Mouse (Mus musculus): ENCODE measurements around the gene Olfr478. TPM values are rescaled to one million over a fixed set of nuclear protein-coding genes. Genes with fewer than 3 reads are reported as not detected.
"Not testable (repeated sequence)": the region's sequence is repeated elsewhere in the genome, so short reads cannot be mapped to it uniquely, and the experiment has no call there.

Olfr478 gene
- polyA plus RNA-seq (2012; rRNA removed), result not detected in 2 replicates

DNA sequence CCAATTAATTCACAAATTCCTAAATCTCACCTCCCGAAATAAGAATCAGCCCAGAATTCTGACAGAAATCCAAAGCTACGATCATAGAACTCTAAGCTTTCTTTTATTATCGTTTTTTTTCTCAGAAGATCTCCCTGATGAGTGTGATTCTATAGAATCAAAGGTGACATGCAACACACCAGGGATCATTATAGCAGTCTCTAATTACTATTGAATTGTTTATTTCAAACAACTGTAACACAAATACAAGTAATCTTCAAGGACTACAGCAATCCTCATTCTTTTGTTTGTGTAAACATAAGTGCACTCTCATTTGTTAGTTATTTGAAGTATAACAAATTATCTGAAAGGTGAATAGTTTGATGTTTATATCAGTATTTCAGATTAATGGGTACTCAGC lies at the start of gene Olfr478:
Gene Olfr478 (minus strand): TSS at position 101 of the 400 bp plus-strand sequence.
- H3K27me3 ChIP-seq (ENCODE audit: control insufficient read depth, insufficient read depth, low read length), result no peaks in the 10 kb centered on the region
- no peaks in the 10 kb centered on the region for H3K4me1 ChIP-seq (ENCODE audit: control insufficient read depth, insufficient read depth, insufficient read length)
- no peak within 1 kb of the TSS for H3K27ac ChIP-seq (ENCODE audit: insufficient read depth, low read length)
- DNase-seq (ENCODE audit: low read depth in 1 of 2, low spot score in 2 of 2), result no peak
- TF ChIP-seq POLR2A (IDR thresholded peaks at IDR 0.05; ENCODE audit: low read depth, low read length) (no peak), CTCF (IDR thresholded peaks at IDR 0.05; ENCODE audit: extremely low read depth, insufficient read depth, insufficient read length, insufficient replicate concordance) (no peak)
- 81% methylated on average over 3 of the region's 3 CpGs for WGBS
- H3K36me3 ChIP-seq (ENCODE audit: control insufficient read depth, insufficient read depth, low read length), result no peaks in the 10 kb centered on the region
- no peak within 1 kb of the TSS for H3K4me3 ChIP-seq (ENCODE audit: extremely low read depth, insufficient read depth, insufficient read length)

DNA sequence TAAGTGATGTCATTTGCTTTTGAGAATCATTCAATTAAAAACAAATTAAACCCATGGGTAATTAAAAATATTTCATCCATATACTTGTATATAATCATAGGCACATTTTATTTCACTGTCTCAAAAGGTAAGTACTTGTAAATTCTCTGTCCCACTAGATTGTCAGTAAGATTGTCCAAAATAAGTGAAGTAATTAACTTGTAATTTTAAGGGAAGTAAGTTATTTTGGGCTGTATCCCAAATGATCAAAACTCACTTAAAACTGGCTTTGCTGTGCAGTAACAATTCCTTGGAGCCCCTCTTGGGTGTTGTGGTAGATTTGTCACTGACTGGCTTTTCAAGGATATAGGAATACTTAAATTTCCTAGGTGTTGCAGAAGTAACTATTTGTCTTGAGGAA lies 45.8 kb upstream of the Olfr478 start, which contains the start of gene Olfr481:
Gene Olfr481 (plus strand): TSS at position 301 of the 400 bp plus-strand sequence.
- TF ChIP-seq CTCF (IDR thresholded peaks at IDR 0.05; ENCODE audit: extremely low read depth, insufficient read depth, insufficient read length, insufficient replicate concordance) (no peak), POLR2A (IDR thresholded peaks at IDR 0.05; ENCODE audit: low read depth, low read length) (no peak)
- no peak for DNase-seq (ENCODE audit: low read depth in 1 of 2, low spot score in 2 of 2)
- no peaks in the 10 kb centered on the region for H3K27me3 ChIP-seq (ENCODE audit: control insufficient read depth, insufficient read depth, low read length)
- H3K4me1 ChIP-seq (ENCODE audit: control insufficient read depth, insufficient read depth, insufficient read length), result no peaks in the 10 kb centered on the region
- no peaks in the 10 kb centered on the region for H3K36me3 ChIP-seq (ENCODE audit: control insufficient read depth, insufficient read depth, low read length)
- no peak within 1 kb of the TSS for H3K27ac ChIP-seq (ENCODE audit: insufficient read depth, low read length)
- H3K4me3 ChIP-seq (ENCODE audit: extremely low read depth, insufficient read depth, insufficient read length), result no peak within 1 kb of the TSS

DNA sequence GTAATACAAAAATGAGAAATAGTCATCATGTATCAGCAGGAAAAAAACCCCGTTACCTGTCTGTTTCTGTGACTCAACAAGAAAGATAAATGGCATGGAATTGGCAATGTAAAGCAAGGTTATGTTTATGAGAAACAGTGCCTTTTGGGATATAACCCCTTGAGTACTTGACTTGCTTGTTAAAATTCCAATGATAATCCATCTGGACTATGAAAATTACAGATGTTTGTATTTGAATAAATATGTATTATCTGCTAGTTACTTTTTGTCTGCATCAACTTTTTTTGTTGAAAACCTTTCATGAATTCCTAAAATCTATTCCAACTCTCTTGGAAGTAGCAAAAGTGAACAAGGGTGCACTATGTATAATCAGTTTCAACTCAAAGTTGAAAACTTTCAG lies 33.5 kb upstream of the Olfr478 start, which contains the start of gene Olfr480:
Gene Olfr480 (minus strand): TSS at position 101 of the 400 bp plus-strand sequence.
- Histone ChIP-seq H3K4me1 (ENCODE audit: control insufficient read depth, insufficient read depth, insufficient read length) (no peaks in the 10 kb centered on the region), H3K36me3 (ENCODE audit: control insufficient read depth, insufficient read depth, low read length) (no peaks in the 10 kb centered on the region), H3K27ac (ENCODE audit: insufficient read depth, low read length) (no peak within 1 kb of the TSS), H3K27me3 (ENCODE audit: control insufficient read depth, insufficient read depth, low read length) (no peaks in the 10 kb centered on the region), H3K4me3 (ENCODE audit: extremely low read depth, insufficient read depth, insufficient read length) (no peak within 1 kb of the TSS)
- TF ChIP-seq CTCF (IDR thresholded peaks at IDR 0.05; ENCODE audit: extremely low read depth, insufficient read depth, insufficient read length, insufficient replicate concordance), result no peak
- no peak for TF ChIP-seq POLR2A (IDR thresholded peaks at IDR 0.05; ENCODE audit: low read depth, low read length)
- DNase-seq (ENCODE audit: low read depth in 1 of 2, low spot score in 2 of 2), result no peak
- 88% methylated on average over 1 of the region's 1 CpGs for WGBS

DNA sequence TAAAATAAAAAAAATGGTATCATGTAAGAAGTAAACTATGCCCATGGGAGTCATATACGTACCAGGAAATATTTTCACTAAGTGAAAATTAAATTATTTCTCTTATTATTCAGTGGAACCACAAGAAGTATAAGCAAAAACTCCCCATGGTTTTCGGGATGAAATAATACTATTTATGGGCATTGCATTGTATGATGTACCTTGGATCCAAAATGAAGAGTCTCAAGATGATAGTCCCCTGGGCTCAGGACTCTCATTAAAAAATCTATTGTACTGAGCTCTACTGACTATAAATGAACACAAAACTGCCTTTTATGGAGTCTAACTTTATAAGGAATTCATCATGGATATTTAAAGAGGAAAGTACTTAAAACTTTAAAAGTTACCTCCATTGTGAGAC lies 16.6 kb upstream of the Olfr478 start, which contains the start of gene Olfr479:
Gene Olfr479 (plus strand): TSS at position 301 of the 400 bp plus-strand sequence.
- DNase-seq (ENCODE audit: low read depth in 1 of 2, low spot score in 2 of 2), result no peak
- TF ChIP-seq CTCF (IDR thresholded peaks at IDR 0.05; ENCODE audit: extremely low read depth, insufficient read depth, insufficient read length, insufficient replicate concordance) (no peak), POLR2A (IDR thresholded peaks at IDR 0.05; ENCODE audit: low read depth, low read length) (no peak)
- Histone ChIP-seq H3K4me3 (ENCODE audit: extremely low read depth, insufficient read depth, insufficient read length) (no peak within 1 kb of the TSS), H3K4me1 (ENCODE audit: control insufficient read depth, insufficient read depth, insufficient read length) (no peaks in the 10 kb centered on the region), H3K36me3 (ENCODE audit: control insufficient read depth, insufficient read depth, low read length) (no peaks in the 10 kb centered on the region), H3K27ac (ENCODE audit: insufficient read depth, low read length) (no peak within 1 kb of the TSS), H3K27me3 (ENCODE audit: control insufficient read depth, insufficient read depth, low read length) (no peaks in the 10 kb centered on the region)
- 88% methylated on average over 2 of the region's 2 CpGs for WGBS

DNA sequence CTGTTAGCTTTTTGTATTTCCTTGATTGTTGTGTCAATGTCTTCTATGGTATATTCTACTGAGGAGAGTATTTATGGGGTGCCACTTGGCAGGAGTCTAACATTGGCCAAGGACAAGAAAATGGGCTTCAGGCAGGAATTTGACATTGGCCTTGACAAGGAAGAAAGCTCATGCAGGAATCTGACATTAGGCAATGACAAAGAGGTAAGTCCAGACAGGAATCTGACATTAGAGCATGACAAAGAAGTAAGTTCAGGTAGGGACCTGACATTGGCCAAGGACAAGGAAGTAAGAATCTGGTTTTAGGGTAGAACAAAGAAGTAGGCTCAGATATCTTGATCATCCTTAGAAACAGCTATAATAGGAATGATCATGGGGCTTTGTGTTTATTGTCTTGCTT lies 19.5 kb downstream of the Olfr478 start:
- H3K36me3 ChIP-seq (ENCODE audit: control insufficient read depth, insufficient read depth, low read length); H3K4me3 ChIP-seq (ENCODE audit: extremely low read depth, insufficient read depth, insufficient read length); DNase-seq (ENCODE audit: low read depth in 1 of 2, low spot score in 2 of 2); H3K27me3 ChIP-seq (ENCODE audit: control insufficient read depth, insufficient read depth, low read length); H3K27ac ChIP-seq (ENCODE audit: insufficient read depth, low read length); H3K4me1 ChIP-seq (ENCODE audit: control insufficient read depth, insufficient read depth, insufficient read length): not testable (repeated sequence)

DNA sequence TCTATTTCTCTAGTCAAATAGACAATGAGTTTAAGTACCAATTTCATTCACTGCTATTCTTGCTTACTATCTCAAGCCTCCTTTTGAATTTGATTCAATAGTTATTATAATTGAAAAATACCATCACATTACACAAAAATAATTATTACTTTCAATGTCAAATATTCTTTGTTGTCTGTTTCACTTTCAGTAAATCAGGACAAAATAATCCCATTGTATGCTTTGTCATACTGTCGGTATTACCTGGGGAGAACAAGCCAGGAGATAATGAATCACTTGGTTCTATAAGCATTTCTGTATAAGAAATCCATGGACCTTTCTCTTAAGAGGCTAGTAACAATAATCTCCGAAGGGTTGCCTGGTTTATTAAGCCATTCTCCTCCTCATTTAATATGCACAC lies 47.4 kb downstream of the Olfr478 start, which contains the start of gene Olfr477:
Gene Olfr477 (plus strand): TSS at position 301 of the 400 bp plus-strand sequence.
- Histone ChIP-seq H3K4me3 (ENCODE audit: extremely low read depth, insufficient read depth, insufficient read length) (no peak within 1 kb of the TSS), H3K27ac (ENCODE audit: insufficient read depth, low read length) (no peak within 1 kb of the TSS), H3K36me3 (ENCODE audit: control insufficient read depth, insufficient read depth, low read length) (no peaks in the 10 kb centered on the region), H3K4me1 (ENCODE audit: control insufficient read depth, insufficient read depth, insufficient read length) (no peaks in the 10 kb centered on the region), H3K27me3 (ENCODE audit: control insufficient read depth, insufficient read depth, low read length) (no peaks in the 10 kb centered on the region)
- no peak for TF ChIP-seq POLR2A (IDR thresholded peaks at IDR 0.05; ENCODE audit: low read depth, low read length)
- TF ChIP-seq CTCF (IDR thresholded peaks at IDR 0.05; ENCODE audit: extremely low read depth, insufficient read depth, insufficient read length, insufficient replicate concordance), result no peak
- 76% methylated on average over 2 of the region's 2 CpGs for WGBS
- DNase-seq (ENCODE audit: low read depth in 1 of 2, low spot score in 2 of 2), result no peak

Other genes starting within 250 kb of the Olfr478 start
- not detected in 2 replicates for gene Ovch2, start 232.8 kb downstream of the Olfr478 start, polyA plus RNA-seq (2012; rRNA removed)
- not detected in 2 replicates for gene Olfr467, start 221.7 kb downstream of the Olfr478 start, polyA plus RNA-seq (2012; rRNA removed)
- not detected in 2 replicates for gene Olfr469, start 208.4 kb downstream of the Olfr478 start, polyA plus RNA-seq (2012; rRNA removed)
- not detected in 2 replicates for gene Olfr470, start 186.5 kb downstream of the Olfr478 start, polyA plus RNA-seq (2012; rRNA removed)
- gene Olfr472, start 136.1 kb downstream of the Olfr478 start, polyA plus RNA-seq (2012; rRNA removed), result not detected in 2 replicates
- not detected in 2 replicates for gene Olfr473, start 103.5 kb downstream of the Olfr478 start, polyA plus RNA-seq (2012; rRNA removed)
- gene Olfr474, start 79.3 kb downstream of the Olfr478 start, polyA plus RNA-seq (2012; rRNA removed), result not detected in 2 replicates
- not detected in 2 replicates for gene Olfr476, start 69.2 kb downstream of the Olfr478 start, polyA plus RNA-seq (2012; rRNA removed)
- not detected in 2 replicates for gene Olfr477, start 47.3 kb downstream of the Olfr478 start, polyA plus RNA-seq (2012; rRNA removed)
- gene Olfr479, start 16.7 kb upstream of the Olfr478 start, polyA plus RNA-seq (2012; rRNA removed), result not detected in 2 replicates
- not detected in 2 replicates for gene Olfr480, start 33.4 kb upstream of the Olfr478 start, polyA plus RNA-seq (2012; rRNA removed)
- gene Olfr481, start 45.9 kb upstream of the Olfr478 start, polyA plus RNA-seq (2012; rRNA removed), result not detected in 2 replicates
- not detected in 2 replicates for gene Olfr482, start 63.6 kb upstream of the Olfr478 start, polyA plus RNA-seq (2012; rRNA removed)
- not detected in 2 replicates for gene Olfr483, start 66.9 kb upstream of the Olfr478 start, polyA plus RNA-seq (2012; rRNA removed)
- not detected in 2 replicates for gene Olfr484, start 93.5 kb upstream of the Olfr478 start, polyA plus RNA-seq (2012; rRNA removed)
- gene Olfr485, start 125.9 kb upstream of the Olfr478 start, polyA plus RNA-seq (2012; rRNA removed), result not detected in 2 replicates
- not detected in 2 replicates for gene Olfr486, start 138.8 kb upstream of the Olfr478 start, polyA plus RNA-seq (2012; rRNA removed)
- not detected in 2 replicates for gene Olfr487, start 180.6 kb upstream of the Olfr478 start, polyA plus RNA-seq (2012; rRNA removed)
- not detected in 2 replicates for gene Olfr488, start 224.4 kb upstream of the Olfr478 start, polyA plus RNA-seq (2012; rRNA removed)

All from spleen, adult 2 months (tissue).